Mouse (Mus musculus) stomach, postnatal 0 days (tissue): ENCODE measurements around the gene 5031439G07Rik.

Experiments
- CTCF ChIP-seq: IDR thresholded peaks from 2 replicates; pipeline ENCODE4 v1.5.1; 2016; ENCODE audit warnings: antibody characterized with exemption, low read depth, mild to moderate bottlenecking, moderate library complexity
- EP300 ChIP-seq: optimal IDR thresholded peaks from 2 replicates; pipeline ENCODE3; 2016; ENCODE audit warnings: antibody characterized with exemption

- TF ChIP-seq CTCF: no peak
- TF ChIP-seq EP300: no peak
Measured at GRCm38 (mm10) chr15:84964771-84965170, 23.6 kb downstream of the 5031439G07Rik start.
